21 mouse cellular contexts compared by ENCODE assay signal in the genomic region with DNA sequence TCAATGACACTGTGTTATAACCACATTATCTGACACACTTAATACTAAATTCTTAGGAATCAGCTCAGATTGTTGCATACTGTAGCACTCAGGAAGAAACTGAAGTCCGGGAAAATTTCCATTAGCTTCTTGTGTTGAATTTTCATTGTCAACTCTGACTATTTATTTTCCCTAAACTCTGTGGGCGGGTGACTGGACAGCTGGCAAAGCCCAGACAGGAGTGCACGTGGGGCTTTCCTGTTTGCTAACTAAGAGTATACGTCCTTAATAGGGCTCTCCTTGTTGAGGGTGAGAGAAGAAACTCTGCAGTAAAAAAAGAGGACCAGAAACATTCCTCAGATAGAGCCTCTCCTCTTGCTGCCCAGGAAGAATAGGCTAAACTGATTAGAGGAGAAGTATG. TPM values are rescaled to one million over a fixed set of nuclear protein-coding genes. Genes with fewer than 3 reads are reported as not detected.
DNase-seq lines count a peak whose midpoint lies in the region; ATAC-seq and TF ChIP-seq lines count a peak whose summit lies in the region.
"Had no signal": no experiment of that assay in that cellular context is flagged by ENCODE, and none has a peak within 500 bp of the region (broad histone marks: within the 10 kb centered on the region; RNA-seq: fewer than 3 reads in every experiment).

No protein-coding gene starts in this region.

- ATAC-seq in heart, embryonic 13.5 days (ENCODE audit: extremely low read depth, insufficient number of reproducible peaks, low FRiP score, low TSS enrichment) = no peak
- ATAC-seq in lung, embryonic 14.5 days (ENCODE audit: insufficient read depth) = no peak
- ATAC-seq in stomach, postnatal 0 days (ENCODE audit: low FRiP score, low TSS enrichment) = 0 out of 2 replicates have a peak, but pooled peaks have one; percentile 27
- ATAC-seq: CD4-positive, CD25-positive, alpha-beta regulatory T cell, adult 4 months; liver, embryonic 12.5 days had no signal

- no peaks in the 10 kb centered on the region for H3K9me3 ChIP-seq in heart, embryonic 13.5 days
- H3K9me3 ChIP-seq in lung, embryonic 14.5 days (ENCODE audit: low read depth, low read length) = peaks cover 4% of the 10 kb centered on the region; the same call in 1 of the 2 replicates
- no peaks in the 10 kb centered on the region for H3K9me3 ChIP-seq in stomach, postnatal 0 days (ENCODE audit: control insufficient read depth, low read length)
- H3K9me3 ChIP-seq: forebrain, embryonic 12.5 days; G1E; hindbrain, embryonic 10.5 days; liver, embryonic 12.5 days; midbrain, embryonic 12.5 days; neural tube, embryonic 15.5 days had no signal

- no peak for TF ChIP-seq EP300 in stomach, postnatal 0 days (optimal IDR thresholded peaks at IDR 0.05)

- WGBS in heart, embryonic 13.5 days = 26% methylated on average over 4 of the region's 4 CpGs
- WGBS in lung, embryonic 14.5 days = 13% methylated on average over 4 of the region's 4 CpGs
- 11% methylated on average over 4 of the region's 4 CpGs for WGBS in stomach, postnatal 0 days

- H3K4me2 ChIP-seq in heart, embryonic 13.5 days = peak overlapping the region; percentile 43; the same call in 1 of the 2 replicates
- no peak overlapping the region for H3K4me2 ChIP-seq in lung, embryonic 14.5 days
- no peak overlapping the region for H3K4me2 ChIP-seq in stomach, postnatal 0 days (replicated peaks; ENCODE audit: low read depth)
- H3K4me2 ChIP-seq: forebrain, embryonic 12.5 days; liver, embryonic 12.5 days; midbrain, embryonic 12.5 days; neural tube, embryonic 15.5 days had no signal

- TF ChIP-seq POLR2A in embryonic fibroblast, embryonic 13.5 days (IDR thresholded peaks at IDR 0.05; ENCODE audit: low read depth, low read length) = no peak

- no peak for TF ChIP-seq CTCF in lung, embryonic 14.5 days (IDR thresholded peaks at IDR 0.05; ENCODE audit: low read depth)
- TF ChIP-seq CTCF in embryonic fibroblast, embryonic 13.5 days (IDR thresholded peaks at IDR 0.05; ENCODE audit: borderline replicate concordance, insufficient read depth, low read length) = no peak
- TF ChIP-seq CTCF in stomach, postnatal 0 days (IDR thresholded peaks at IDR 0.05; ENCODE audit: low read depth) = no peak

- H3K4me3 ChIP-seq in heart, embryonic 13.5 days = no peak overlapping the region
- no peak overlapping the region for H3K4me3 ChIP-seq in lung, embryonic 14.5 days (ENCODE audit: low read depth, low read length)
- no peak overlapping the region for H3K4me3 ChIP-seq in embryonic fibroblast, embryonic 13.5 days (ENCODE audit: insufficient read depth, low read length)
- no peak overlapping the region for H3K4me3 ChIP-seq in stomach, postnatal 0 days (ENCODE audit: low read depth, low read length)
- H3K4me3 ChIP-seq: forebrain, embryonic 12.5 days; hindbrain, embryonic 10.5 days; layer of hippocampus, adult 2 months; liver, embryonic 12.5 days; midbrain, embryonic 12.5 days; neural tube, embryonic 15.5 days had no signal

- no peak overlapping the region for H3K9ac ChIP-seq in heart, embryonic 13.5 days
- H3K9ac ChIP-seq in lung, embryonic 14.5 days = no peak overlapping the region
- H3K9ac ChIP-seq in stomach, postnatal 0 days (ENCODE audit: low read length) = no peak overlapping the region
- H3K9ac ChIP-seq: forebrain, embryonic 12.5 days; liver, embryonic 12.5 days; midbrain, embryonic 12.5 days; neural tube, embryonic 15.5 days had no signal

- peak overlapping the region; percentile 74 for H3K27ac ChIP-seq in heart, embryonic 13.5 days (replicated peaks)
- H3K27ac ChIP-seq in lung, embryonic 14.5 days (ENCODE audit: low read depth) = peak overlapping the region; percentile 52; the same call in 1 of the 2 replicates
- peak overlapping the region; percentile 55 for H3K27ac ChIP-seq in embryonic fibroblast, embryonic 13.5 days (ENCODE audit: insufficient read depth, low read length)
- H3K27ac ChIP-seq in stomach, postnatal 0 days (replicated peaks) = no peak overlapping the region
- H3K27ac ChIP-seq: forebrain, embryonic 12.5 days; hindbrain, embryonic 10.5 days; layer of hippocampus, adult 2 months; liver, embryonic 12.5 days; midbrain, embryonic 12.5 days; neural tube, embryonic 15.5 days had no signal

- H3K27me3 ChIP-seq in heart, embryonic 13.5 days (replicated peaks) = no peaks in the 10 kb centered on the region
- no peaks in the 10 kb centered on the region for H3K27me3 ChIP-seq in lung, embryonic 14.5 days (ENCODE audit: insufficient read depth, low read length)
- no peaks in the 10 kb centered on the region for H3K27me3 ChIP-seq in stomach, postnatal 0 days (ENCODE audit: control insufficient read depth, insufficient read depth, low read length)
- H3K27me3 ChIP-seq: forebrain, embryonic 12.5 days; midbrain, embryonic 12.5 days; neural tube, embryonic 15.5 days had no signal

- no peak for DNase-seq in heart, adult 9 months (ENCODE audit: low spot score in 2 of 2)
- peak; percentile 52 for DNase-seq in lung, embryonic 14.5 days
- DNase-seq in lung, postnatal 10 days = no peak
- DNase-seq in stomach, postnatal 0 days (ENCODE audit: low spot score) = no peak
- DNase-seq in retina, embryonic 14.5 days (ENCODE audit: low spot score) = no peak
- DNase-seq: adrenal gland, adult 2 months; cerebellum, postnatal 10 days; gastrocnemius, postnatal 14 days; kidney, adult 8-10 months; left cerebral cortex, postnatal 4 days; right cerebral cortex, postnatal 4 days had no signal

- peaks cover 47% of the 10 kb centered on the region for H3K4me1 ChIP-seq in heart, embryonic 13.5 days
- H3K4me1 ChIP-seq in lung, embryonic 14.5 days (ENCODE audit: insufficient read depth) = peaks cover 18% of the 10 kb centered on the region
- H3K4me1 ChIP-seq in embryonic fibroblast, embryonic 13.5 days (ENCODE audit: control insufficient read depth, insufficient read depth, low read length) = peaks cover 5% of the 10 kb centered on the region; the same call in 1 of the 2 replicates
- H3K4me1 ChIP-seq in stomach, postnatal 0 days (replicated peaks; ENCODE audit: control insufficient read depth, insufficient read depth) = peaks cover 3% of the 10 kb centered on the region
- H3K4me1 ChIP-seq: forebrain, embryonic 12.5 days; hindbrain, embryonic 10.5 days; midbrain, embryonic 12.5 days had no signal

- H3K36me3 ChIP-seq in heart, embryonic 13.5 days = no peaks in the 10 kb centered on the region
- H3K36me3 ChIP-seq in lung, embryonic 14.5 days (ENCODE audit: insufficient read depth) = no peaks in the 10 kb centered on the region
- no peaks in the 10 kb centered on the region for H3K36me3 ChIP-seq in stomach, postnatal 0 days (ENCODE audit: control insufficient read depth, insufficient read depth, low read length)
- H3K36me3 ChIP-seq: forebrain, embryonic 12.5 days; G1E; hindbrain, embryonic 10.5 days; liver, embryonic 12.5 days; midbrain, embryonic 12.5 days; neural tube, embryonic 15.5 days had no signal

RNA-seq across cellular contexts. Expression of a gene that starts 3.0 kb away (rescaled TPM):
- 6.2 and 6.3 TPM in 2 replicates for polyA plus RNA-seq in heart, embryonic 13.5 days (2015; fragmentation: Nextera tagmentation; extraction: Ambion mirVana)
- polyA plus RNA-seq in lung, embryonic 14.5 days (2014; fragmentation: Nextera tagmentation; extraction: Ambion mirVana) = 8.3 and 9.5 TPM in 2 replicates
- 45.8 and 72.2 TPM in 2 replicates for polyA plus RNA-seq in embryonic fibroblast, embryonic 13.5 days (2011; ENCODE audit: insufficient read length, low read depth, missing spikeins)
- 7.3 TPM in 2 replicates for polyA plus RNA-seq in stomach, postnatal 0 days (2015; fragmentation: Nextera tagmentation; extraction: Ambion mirVana)
- polyA plus RNA-seq: CD4-positive, CD25-positive, alpha-beta regulatory T cell, adult 4 months; G1E had no signal
